Mouse (Mus musculus) brain, embryonic 14.5 days (tissue): ENCODE results near the gene Wdr81.

Experiments
- CTCF ChIP-seq: fragments of 200-500 bp; IDR thresholded peaks from 2 replicates; pipeline ENCODE4 v1.5.1; 2012; ENCODE audit warnings: inconsistent platforms, mild to moderate bottlenecking, moderate library complexity, borderline replicate concordance; ENCODE audit not compliant: insufficient read depth, insufficient read length; ENCODE audit errors: extremely low read depth
- POLR2A ChIP-seq: fragments of 200-500 bp; IDR thresholded peaks from 2 replicates; pipeline ENCODE4 v1.6.1; 2012; ENCODE audit warnings: mild to moderate bottlenecking, inconsistent platforms, borderline replicate concordance; ENCODE audit not compliant: poor library complexity, insufficient read depth, insufficient read length, severe bottlenecking; ENCODE audit errors: extremely low read depth

GRCm38 (mm10) chr11:75469261-75469660 lies 14.7 kb upstream of the Wdr81 start:
- TF ChIP-seq CTCF, result no peak
- no peak for TF ChIP-seq POLR2A
